Mouse (Mus musculus) spleen, adult 2 months (tissue): ENCODE results near the gene Pde6b. TPM values are rescaled to one million over a fixed set of nuclear protein-coding genes. Genes with fewer than 3 reads are reported as not detected.

Experiments
- DNase-seq, 2 experiments: peaks; one replicate each; pipeline versions ENCODE4 v3.0.0 to v3.0.0-alpha.2; 2012 to 2021; ENCODE audit warnings: low spot score in 2 of 2, low read depth in 1 of 2
- H3K27ac ChIP-seq: fragments of 200-500 bp; 2 replicates; pipeline ENCODE4 v1.5.1; 2012; ENCODE audit warnings: low read length, inconsistent platforms; ENCODE audit not compliant: insufficient read depth
- H3K27me3 ChIP-seq: fragments of 200-500 bp; 2 replicates; pipeline ENCODE4 v1.6.1; 2012; ENCODE audit warnings: mild to moderate bottlenecking, moderate library complexity, low read length, inconsistent platforms; ENCODE audit not compliant: control insufficient read depth, insufficient read depth
- H3K36me3 ChIP-seq: fragments of 200-500 bp; 2 replicates; pipeline ENCODE4 v1.6.1; 2012; ENCODE audit warnings: mild to moderate bottlenecking, low read length, inconsistent platforms; ENCODE audit not compliant: control insufficient read depth, insufficient read depth
- H3K4me1 ChIP-seq: fragments of 200-500 bp; 2 replicates; pipeline ENCODE4 v1.6.1; 2011; ENCODE audit warnings: inconsistent platforms; ENCODE audit not compliant: control insufficient read depth, insufficient read depth, insufficient read length
- H3K4me3 ChIP-seq: fragments of 200-500 bp; 2 replicates; pipeline ENCODE4 v1.5.1; 2011; ENCODE audit warnings: mild to moderate bottlenecking, inconsistent platforms; ENCODE audit not compliant: insufficient read depth, insufficient read length; ENCODE audit errors: extremely low read depth
- CTCF ChIP-seq: fragments of 200-500 bp; IDR thresholded peaks from 2 replicates; pipeline ENCODE4 v1.5.1; 2011; ENCODE audit warnings: mild to moderate bottlenecking, inconsistent platforms; ENCODE audit not compliant: insufficient read depth, insufficient read length, insufficient replicate concordance; ENCODE audit errors: extremely low read depth
- POLR2A ChIP-seq: fragments of 200-500 bp; IDR thresholded peaks from 2 replicates; pipeline ENCODE4 v1.6.1; 2011; ENCODE audit warnings: low read depth, low read length, inconsistent platforms
- WGBS: fragments of 180-500 bp; shearing (Covaris S2); methylation state at CpG from one replicate; pipeline ENCODE4 v1.1.7; 2018; 5-methylcytosine and 5-hydroxymethylcytosine counted together
- polyA plus RNA-seq: library from polyadenylated mRNA; depleted of rRNA; stranded (reverse); fragments of >200 nt; gene quantifications from 2 replicates; pipeline ENCODE4 v1.2.3, GENCODE M21; 2012

Pde6b gene
- polyA plus RNA-seq, 1 experiment = not detected

GRCm38 (mm10) chr5:108433804-108434587, 45.8 kb downstream of the Pde6b start, which contains the start of gene Atp5k:
TSS of gene Atp5k (minus strand) at chr5:108434448.
- Histone ChIP-seq H3K36me3 (peaks cover 4% of the 10 kb centered on the region), H3K27me3 (no peaks in the 10 kb centered on the region), H3K4me1 (peaks cover 7% of the 10 kb centered on the region; the same call in 1 of the 2 replicates), H3K4me3 (peak within 1 kb of the TSS; percentile 99), H3K27ac (no peak within 1 kb of the TSS; the same call in 1 of the 2 replicates)
- peak; percentile 85 to 92 for DNase-seq
- TF ChIP-seq CTCF (peak; percentile 78), POLR2A (peak; percentile 41)
- whole genome bisulfite sequencing = 1% methylated on average over 42 of the region's 42 CpGs

GRCm38 (mm10) chr5:108436101-108436500, 47.9 kb downstream of the Pde6b start:
- Histone ChIP-seq H3K4me1 (peaks cover 7% of the 10 kb centered on the region; the same call in 1 of the 2 replicates), H3K4me3 (no peak overlapping the region), H3K27ac (no peak overlapping the region), H3K36me3 (no peaks in the 10 kb centered on the region; the same call in 1 of the 2 replicates), H3K27me3 (no peaks in the 10 kb centered on the region)
- no peak for DNase-seq
- 69% methylated on average over 2 of the region's 2 CpGs for WGBS
- TF ChIP-seq CTCF = no peak
- no peak for TF ChIP-seq POLR2A

GRCm38 (mm10) chr5:108446973-108447372, 58.8 kb downstream of the Pde6b start:
- H3K4me1 ChIP-seq = no peaks in the 10 kb centered on the region
- no peak overlapping the region for H3K27ac ChIP-seq
- no peak overlapping the region for H3K4me3 ChIP-seq
- no peaks in the 10 kb centered on the region for H3K27me3 ChIP-seq
- no peaks in the 10 kb centered on the region for H3K36me3 ChIP-seq
- DNase-seq = no peak
- WGBS = 76% methylated on average over 3 of the region's 3 CpGs
- TF ChIP-seq CTCF = no peak
- TF ChIP-seq POLR2A = no peak

DNA sequence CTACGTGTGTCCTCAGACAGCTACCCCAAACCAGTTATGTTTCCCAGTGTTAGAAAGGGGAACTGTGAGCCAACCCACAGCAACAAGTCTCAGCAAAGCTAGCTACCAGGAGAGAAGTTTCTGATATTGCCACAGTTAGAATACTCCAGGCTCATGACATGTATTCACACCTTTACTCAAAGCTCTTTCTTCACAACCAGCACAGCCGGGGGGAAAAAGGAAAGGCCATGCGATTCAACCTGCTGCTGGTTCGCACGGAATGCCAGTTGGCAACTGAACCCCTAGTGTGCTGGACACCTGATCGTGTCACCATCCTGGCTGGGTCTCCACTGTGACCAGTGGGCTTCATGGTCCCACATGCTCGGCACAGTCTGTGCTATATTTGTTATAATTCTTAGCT, 59.7 kb downstream of the Pde6b start:
- DNase-seq = no peak
- no peak overlapping the region for H3K4me3 ChIP-seq
- H3K27ac ChIP-seq = no peak overlapping the region
- 71% methylated on average over 7 of the region's 7 CpGs for WGBS
- no peaks in the 10 kb centered on the region for H3K36me3 ChIP-seq
- no peaks in the 10 kb centered on the region for H3K27me3 ChIP-seq
- TF ChIP-seq CTCF = no peak
- no peak for TF ChIP-seq POLR2A
- H3K4me1 ChIP-seq = no peaks in the 10 kb centered on the region

- peak within 1 kb of the TSS; percentile 10; the same call in 1 of the 2 replicates for H3K4me3 ChIP-seq
- 27% methylated on average over 24 of the region's 24 CpGs for WGBS
- no peaks in the 10 kb centered on the region for H3K27me3 ChIP-seq
- no peaks in the 10 kb centered on the region for H3K4me1 ChIP-seq
- H3K27ac ChIP-seq = no peak within 1 kb of the TSS
- no peak for TF ChIP-seq CTCF
- no peak for TF ChIP-seq POLR2A
- no peaks in the 10 kb centered on the region for H3K36me3 ChIP-seq
- DNase-seq = no peak
Observed at GRCm38 (mm10) chr5:108448785-108449668, 60.8 kb downstream of the Pde6b start, which contains the start of gene Mfsd7a. TSS of gene Mfsd7a (minus strand) at chr5:108448891.

DNA sequence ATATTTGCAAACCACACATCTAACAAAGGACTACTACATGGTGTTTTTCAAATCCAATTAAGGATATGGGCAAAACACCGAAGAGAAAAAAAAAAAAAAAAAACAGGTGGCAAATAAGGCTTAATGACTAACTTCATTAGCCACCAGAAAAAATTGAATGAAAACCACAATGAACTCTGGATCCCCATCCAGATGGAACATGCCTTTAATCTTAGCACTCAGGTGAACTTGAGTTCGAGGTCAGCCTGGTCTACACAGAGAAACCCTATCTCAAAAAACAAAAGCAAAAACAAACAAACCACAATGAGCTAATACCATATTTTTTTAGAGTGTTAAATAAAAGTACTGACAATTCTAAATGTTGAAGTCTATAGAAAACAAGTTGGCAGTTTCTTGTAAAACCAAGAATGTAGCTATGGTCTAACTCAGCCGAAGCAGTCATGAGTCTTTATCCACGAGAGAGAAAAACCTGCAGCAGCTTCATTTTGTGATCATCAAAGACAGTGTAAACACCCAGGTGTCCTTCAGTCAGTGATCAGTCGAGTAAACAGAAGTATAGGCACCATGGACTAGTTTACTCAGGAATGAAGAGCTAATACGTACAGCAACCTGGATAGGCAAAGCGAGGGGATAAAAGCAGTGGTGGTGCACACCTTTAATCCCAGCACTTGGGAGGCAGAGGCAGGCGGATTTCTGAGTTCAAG, 62.8 kb downstream of the Pde6b start:
- Histone ChIP-seq H3K4me3 (no peak overlapping the region), H3K36me3 (no peaks in the 10 kb centered on the region), H3K27me3 (no peaks in the 10 kb centered on the region), H3K27ac (no peak overlapping the region), H3K4me1 (no peaks in the 10 kb centered on the region)
- no peak for DNase-seq
- TF ChIP-seq POLR2A (no peak), CTCF (no peak)
- 83% methylated on average over 8 of the region's 8 CpGs for WGBS

GRCm38 (mm10) chr5:108451611-108452010, 63.4 kb downstream of the Pde6b start:
- no peaks in the 10 kb centered on the region for H3K36me3 ChIP-seq
- no peaks in the 10 kb centered on the region for H3K27me3 ChIP-seq
- H3K27ac ChIP-seq = no peak overlapping the region
- 71% methylated on average over 1 of the region's 1 CpGs for whole genome bisulfite sequencing
- no peak overlapping the region for H3K4me3 ChIP-seq
- TF ChIP-seq CTCF = no peak
- TF ChIP-seq POLR2A = no peak
- H3K4me1 ChIP-seq = no peaks in the 10 kb centered on the region
- no peak for DNase-seq
